Comparison of ENCODE assay signal across 8 mouse cellular contexts in genomic region chr8:71568941-71569340, GRCm38 (mm10). TPM values are rescaled to one million over a fixed set of nuclear protein-coding genes. Genes with fewer than 3 reads are reported as not detected.
DNase-seq lines count a peak whose midpoint lies in the region; ATAC-seq and TF ChIP-seq lines count a peak whose summit lies in the region.

No protein-coding gene starts in this region.

- peak; percentile 22 for DNase-seq in gastrocnemius, adult 18-20 months (ENCODE audit: low spot score)
- DNase-seq in gastrocnemius, adult 8-10 months (ENCODE audit: low spot score in 2 of 2): no peak
- peak; percentile 6 for DNase-seq in thymus, postnatal 14 days
- no peak for DNase-seq in thymus, postnatal 25 days
- no peak for DNase-seq in liver, embryonic 14.5 days (ENCODE audit: low read depth in 3 of 3, low spot score in 3 of 3)
- DNase-seq in left cerebral cortex, postnatal 14 days (ENCODE audit: low spot score in 2 of 2): no peak
- DNase-seq in layer of hippocampus, adult 9-11 months: no peak
- DNase-seq in thymus, postnatal 4 days: no peak

- H3K4me3 ChIP-seq in liver, embryonic 14.5 days (ENCODE audit: insufficient read depth in 1 of 2, low read depth in 2 of 2, low read length in 2 of 2): no peak overlapping the region; a peak in 1 of 4 replicates

- no peak overlapping the region for H3K9ac ChIP-seq in liver, embryonic 14.5 days (replicated peaks)

- TF ChIP-seq EP300 in liver, embryonic 14.5 days (IDR thresholded peaks at IDR 0.05; ENCODE audit: low read depth): no peak

- TF ChIP-seq CTCF in liver, embryonic 14.5 days (IDR thresholded peaks at IDR 0.05; ENCODE audit: low read depth): no peak

- H3K4me2 ChIP-seq in liver, embryonic 14.5 days (ENCODE audit: low read depth): peak overlapping the region; percentile 73

- WGBS in liver, embryonic 14.5 days (ENCODE audit: insufficient replicate concordance): 54% methylated on average over 6 of the region's 6 CpGs

- H3K36me3 ChIP-seq in liver, embryonic 14.5 days (replicated peaks; ENCODE audit: control insufficient read depth, insufficient read depth, low read depth): no peaks in the 10 kb centered on the region

- ATAC-seq in liver, embryonic 14.5 days (ENCODE audit: insufficient read depth): no peak

- peaks cover 9% of the 10 kb centered on the region for H3K27me3 ChIP-seq in liver, embryonic 14.5 days (ENCODE audit: control insufficient read depth, insufficient read depth, low read length)

- H3K4me1 ChIP-seq in liver, embryonic 14.5 days (replicated peaks; ENCODE audit: control insufficient read depth in 2 of 2, insufficient read depth in 2 of 2, low read length in 1 of 2): peaks cover 3 to 7% of the 10 kb centered on the region in 2 experiments

- no peak overlapping the region for H3K27ac ChIP-seq in liver, embryonic 14.5 days

- H3K9me3 ChIP-seq in liver, embryonic 14.5 days (ENCODE audit: control insufficient read depth, low read length): no peaks in the 10 kb centered on the region; the same call in 1 of the 2 replicates

- intact Hi-C loops in left cerebral cortex, postnatal 14 days (cut with DNase I): no loop called here

RNA-seq across cellular contexts. Expression of gene Slc27a1, which starts 0.3 kb away (rescaled TPM):
- 10 to 100 TPM; 78.7 to 93.8 TPM for total RNA-seq in gastrocnemius, adult 18-20 months (2021)
- 10 to 100 TPM; 70.7 to 88.1 (median 80.5) TPM for total RNA-seq in gastrocnemius, adult 8-10 months (2022)
- polyA plus RNA-seq in liver, embryonic 14.5 days (2012; rRNA removed): 1.9 and 2.4 TPM in 2 replicates
- polyA plus RNA-seq in liver, embryonic 14.5 days (2014; fragmentation: Nextera tagmentation; extraction: Ambion mirVana): 0.28 and 0.71 TPM in 2 replicates
- total RNA-seq in left cerebral cortex, postnatal 14 days (2021): 10 to 100 TPM; 82.0 to 84.3 TPM

RNA-seq across cellular contexts. Expression of gene Nxnl1, which starts 2.5 kb away (rescaled TPM):
- total RNA-seq in gastrocnemius, adult 18-20 months (2021): not detected
- total RNA-seq in gastrocnemius, adult 8-10 months (2022): under 1 TPM in 2 of 4 experiments, not detected in 2; 0.09 to 0.13 TPM
- polyA plus RNA-seq in liver, embryonic 14.5 days (2012; rRNA removed): not detected in 2 replicates
- 0.06 TPM in 2 replicates for polyA plus RNA-seq in liver, embryonic 14.5 days (2014; fragmentation: Nextera tagmentation; extraction: Ambion mirVana)
- under 1 TPM in 1 of 2 experiments, not detected in 1; 0.15 TPM for total RNA-seq in left cerebral cortex, postnatal 14 days (2021)

RNA-seq across cellular contexts. Expression of gene Tmem221, which starts 10.3 kb away (rescaled TPM):
- total RNA-seq in gastrocnemius, adult 18-20 months (2021): not detected
- total RNA-seq in gastrocnemius, adult 8-10 months (2022): not detected
- polyA plus RNA-seq in liver, embryonic 14.5 days (2012; rRNA removed): 0.13 and 0.25 TPM in 2 replicates
- polyA plus RNA-seq in liver, embryonic 14.5 days (2014; fragmentation: Nextera tagmentation; extraction: Ambion mirVana): 0.37 and 0.39 TPM in 2 replicates
- under 1 TPM in 1 of 2 experiments, not detected in 1; 0.22 TPM for total RNA-seq in left cerebral cortex, postnatal 14 days (2021)

RNA-seq across cellular contexts. Expression of gene Pgls, which starts 23.0 kb away (rescaled TPM):
- total RNA-seq in gastrocnemius, adult 18-20 months (2021): 10 to 100 TPM; 23.2 to 23.7 TPM
- 10 to 100 TPM; 19.3 to 22.8 (median 21.2) TPM for total RNA-seq in gastrocnemius, adult 8-10 months (2022)
- polyA plus RNA-seq in liver, embryonic 14.5 days (2012; rRNA removed): 45.6 and 58.5 TPM in 2 replicates
- polyA plus RNA-seq in liver, embryonic 14.5 days (2014; fragmentation: Nextera tagmentation; extraction: Ambion mirVana): 104 and 105 TPM in 2 replicates
- total RNA-seq in left cerebral cortex, postnatal 14 days (2021): 10 to 100 TPM; 54.4 to 55.4 TPM

RNA-seq across cellular contexts. Expression of gene Mvb12a, which starts 26.2 kb away (rescaled TPM):
- total RNA-seq in gastrocnemius, adult 18-20 months (2021): 10 to 100 TPM; 22.5 to 24.8 TPM
- 10 to 100 TPM; 17.7 to 28.7 (median 23.4) TPM for total RNA-seq in gastrocnemius, adult 8-10 months (2022)
- 21.1 and 25.6 TPM in 2 replicates for polyA plus RNA-seq in liver, embryonic 14.5 days (2012; rRNA removed)
- 31.1 and 35.2 TPM in 2 replicates for polyA plus RNA-seq in liver, embryonic 14.5 days (2014; fragmentation: Nextera tagmentation; extraction: Ambion mirVana)
- total RNA-seq in left cerebral cortex, postnatal 14 days (2021): 10 to 100 TPM; 32.9 to 38.5 TPM

Comparison
In these comparisons a context has a peak if more than half of its experiments do, and no peak if none do; other contexts are left out.
1. DNase-seq: peak in gastrocnemius, adult 18-20 months (single experiment) and thymus, postnatal 14 days (single experiment); none in gastrocnemius, adult 8-10 months (0 of 2), thymus, postnatal 25 days (single experiment), liver, embryonic 14.5 days (0 of 3), left cerebral cortex, postnatal 14 days (0 of 2), layer of hippocampus, adult 9-11 months (single experiment) and thymus, postnatal 4 days (single experiment).